Mouse (Mus musculus) hindbrain, embryonic 10.5 days (tissue): ENCODE data around the gene Tmc3. TPM values are rescaled to one million over a fixed set of nuclear protein-coding genes. Genes with fewer than 3 reads are reported as not detected.

ENCODE experiments used
- DNase-seq: peaks from one replicate; pipeline ENCODE4 v3.0.0-alpha.2; 2017; ENCODE audit warnings: low spot score
- H3K27ac ChIP-seq: fragments of 300-500 bp; sonication (generic); 2 replicates; pipeline ENCODE4 v1.5.1; 2016; ENCODE audit warnings: mild to moderate bottlenecking, moderate library complexity
- H3K27me3 ChIP-seq: fragments of 300-500 bp; sonication (generic); 2 replicates; pipeline ENCODE4 v1.6.1; 2016; ENCODE audit warnings: mild to moderate bottlenecking; ENCODE audit not compliant: poor library complexity, insufficient read depth, severe bottlenecking
- H3K36me3 ChIP-seq: fragments of 300-500 bp; sonication (generic); 2 replicates; pipeline ENCODE4 v1.6.1; 2016; ENCODE audit warnings: mild to moderate bottlenecking, moderate library complexity
- H3K4me1 ChIP-seq: fragments of 300-500 bp; sonication (generic); replicated peaks from 2 replicates; pipeline ENCODE4 v1.6.1; 2016; ENCODE audit warnings: mild to moderate bottlenecking
- H3K4me3 ChIP-seq: fragments of 300-500 bp; sonication (generic); 2 replicates; pipeline ENCODE4 v1.5.1; 2016; ENCODE audit warnings: mild to moderate bottlenecking, moderate library complexity
- H3K9me3 ChIP-seq: fragments of 300-500 bp; sonication (generic); 2 replicates; pipeline ENCODE4 v1.6.1; 2016; ENCODE audit warnings: mild to moderate bottlenecking, moderate library complexity
- WGBS: fragments of 180-500 bp; shearing (Covaris S2); methylation state at CpG from one replicate; pipeline ENCODE4 v1.1.7; 2016; 5-methylcytosine and 5-hydroxymethylcytosine counted together
- polyA plus RNA-seq: library from polyadenylated mRNA; unstranded; fragments of >200 nt; fragmentation: Nextera tagmentation; extraction: Ambion mirVana; gene quantifications from 2 replicates; pipeline ENCODE4 v1.2.1, GENCODE M21; 2016

Tmc3 gene
- polyA plus RNA-seq, 1 experiment from 2014 or later: 0.80 TPM

DNA sequence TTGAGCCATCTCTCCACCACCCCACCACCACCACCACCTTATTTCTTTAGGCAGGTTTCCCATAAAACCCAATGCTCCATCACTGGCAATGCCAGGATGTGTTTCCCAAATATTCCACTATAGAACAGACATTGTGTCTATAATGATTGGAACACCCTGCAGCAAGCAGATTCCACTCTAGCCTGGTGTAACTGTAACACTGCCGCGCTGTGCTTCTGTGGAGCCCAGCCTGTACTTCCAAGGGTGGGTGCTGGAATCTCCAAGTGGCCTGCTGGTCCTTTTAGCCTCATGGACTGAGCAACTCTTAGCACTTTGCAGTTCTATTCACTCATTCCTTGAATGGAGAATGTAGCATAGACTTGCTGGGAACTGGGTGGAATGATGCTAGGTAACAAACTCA is 22.1 kb downstream of the Tmc3 start:
- H3K9me3 ChIP-seq: no peaks in the 10 kb centered on the region
- H3K4me1 ChIP-seq: no peaks in the 10 kb centered on the region
- no peaks in the 10 kb centered on the region for H3K36me3 ChIP-seq
- no peak overlapping the region for H3K4me3 ChIP-seq
- 98% methylated on average over 2 of the region's 2 CpGs for WGBS
- H3K27me3 ChIP-seq: no peaks in the 10 kb centered on the region
- DNase-seq: no peak
- H3K27ac ChIP-seq: no peak overlapping the region

DNA sequence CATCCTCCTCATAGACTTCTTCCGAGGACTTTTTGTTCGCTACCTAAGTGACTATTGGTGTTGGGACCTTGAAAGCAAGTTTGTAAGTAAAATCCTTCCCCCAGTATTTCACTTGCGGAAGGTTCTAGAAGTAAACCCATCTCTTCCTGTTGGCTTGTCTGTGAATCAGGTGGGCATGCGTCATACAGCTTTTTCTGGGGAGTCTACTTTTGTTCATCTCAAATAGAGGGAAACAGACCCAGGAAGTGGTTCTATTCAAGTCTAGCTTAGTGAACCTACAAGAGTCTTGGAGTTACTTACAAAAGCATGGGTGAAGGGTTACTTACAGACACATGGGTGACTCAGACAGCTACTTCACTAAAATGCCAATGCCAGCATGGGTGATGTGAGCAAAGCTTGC is 25.2 kb downstream of the Tmc3 start:
- WGBS: 95% methylated on average over 4 of the region's 4 CpGs
- Histone ChIP-seq H3K9me3 (no peaks in the 10 kb centered on the region), H3K27me3 (no peaks in the 10 kb centered on the region), H3K27ac (no peak overlapping the region), H3K4me3 (no peak overlapping the region), H3K36me3 (no peaks in the 10 kb centered on the region), H3K4me1 (no peaks in the 10 kb centered on the region)
- no peak for DNase-seq

DNA sequence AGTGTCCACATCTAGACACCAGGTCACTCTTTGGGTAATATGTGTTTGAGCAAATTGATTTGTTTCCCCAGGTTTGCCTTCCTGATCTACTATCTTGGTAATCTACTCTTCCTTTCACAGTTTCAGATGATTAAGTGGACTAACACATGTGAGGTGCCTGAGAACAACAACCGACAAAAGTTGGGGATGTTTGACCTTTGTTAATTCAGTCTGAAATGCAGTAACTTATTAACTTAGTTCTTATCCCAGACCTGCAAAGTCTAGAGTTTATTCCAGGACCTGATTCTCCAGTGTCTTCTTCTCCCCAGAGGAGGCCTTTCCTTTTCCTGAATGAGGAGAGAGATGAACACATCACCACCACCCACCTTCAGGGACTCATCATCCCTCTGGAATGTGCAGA is 27.2 kb downstream of the Tmc3 start:
- no peak for DNase-seq
- Histone ChIP-seq H3K27me3 (no peaks in the 10 kb centered on the region), H3K9me3 (no peaks in the 10 kb centered on the region), H3K4me1 (no peaks in the 10 kb centered on the region), H3K4me3 (no peak overlapping the region), H3K36me3 (no peaks in the 10 kb centered on the region), H3K27ac (no peak overlapping the region)
- WGBS: 97% methylated on average over 1 of the region's 1 CpGs

DNA sequence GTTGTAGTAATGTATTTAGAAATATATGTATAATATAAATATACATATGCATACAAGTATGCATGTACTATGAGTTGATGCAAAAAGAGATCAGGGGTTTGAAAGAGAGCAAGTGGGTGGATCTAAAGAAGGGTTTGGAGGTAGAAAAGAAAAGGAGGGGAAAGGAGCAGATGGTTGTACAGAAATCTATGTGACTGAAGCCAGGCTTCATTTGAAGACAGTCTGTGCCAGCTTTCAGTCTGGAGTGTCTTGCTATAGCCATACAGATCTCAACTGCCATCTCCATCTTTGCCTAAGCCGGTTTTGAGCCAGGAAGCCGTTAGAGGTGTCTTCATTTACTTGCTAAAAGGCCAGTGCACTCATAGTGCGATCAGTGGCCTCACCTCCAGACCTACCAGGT is 30.5 kb downstream of the Tmc3 start:
- H3K36me3 ChIP-seq: no peaks in the 10 kb centered on the region
- H3K4me1 ChIP-seq: no peaks in the 10 kb centered on the region
- no peak overlapping the region for H3K4me3 ChIP-seq
- no peaks in the 10 kb centered on the region for H3K27me3 ChIP-seq
- no peaks in the 10 kb centered on the region for H3K9me3 ChIP-seq
- no peak for DNase-seq
- WGBS: 92% methylated on average over 3 of the region's 3 CpGs
- no peak overlapping the region for H3K27ac ChIP-seq

DNA sequence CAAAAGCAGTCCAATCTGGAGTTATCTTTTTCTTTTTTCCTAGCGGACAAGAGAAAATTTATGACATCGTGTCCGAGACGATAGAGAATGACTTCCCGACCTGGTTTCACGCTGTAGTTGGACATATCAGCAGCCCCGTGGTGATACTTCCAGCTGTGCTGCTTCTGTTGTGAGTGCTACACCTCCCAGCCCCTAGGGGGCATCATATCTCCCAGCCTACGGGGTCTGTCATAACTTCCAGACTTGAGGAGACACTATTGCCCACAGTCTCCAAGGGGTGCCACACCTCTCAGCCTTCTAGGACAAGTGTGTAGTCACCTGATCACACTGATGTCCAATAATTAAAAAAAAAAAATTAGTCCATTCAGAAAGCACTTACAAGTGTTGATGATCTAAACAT is 31.1 kb downstream of the Tmc3 start:
- 93% methylated on average over 8 of the region's 8 CpGs for WGBS
- Histone ChIP-seq H3K27me3 (no peaks in the 10 kb centered on the region), H3K9me3 (no peaks in the 10 kb centered on the region), H3K36me3 (no peaks in the 10 kb centered on the region), H3K27ac (no peak overlapping the region), H3K4me1 (no peaks in the 10 kb centered on the region), H3K4me3 (no peak overlapping the region)
- DNase-seq: no peak

DNA sequence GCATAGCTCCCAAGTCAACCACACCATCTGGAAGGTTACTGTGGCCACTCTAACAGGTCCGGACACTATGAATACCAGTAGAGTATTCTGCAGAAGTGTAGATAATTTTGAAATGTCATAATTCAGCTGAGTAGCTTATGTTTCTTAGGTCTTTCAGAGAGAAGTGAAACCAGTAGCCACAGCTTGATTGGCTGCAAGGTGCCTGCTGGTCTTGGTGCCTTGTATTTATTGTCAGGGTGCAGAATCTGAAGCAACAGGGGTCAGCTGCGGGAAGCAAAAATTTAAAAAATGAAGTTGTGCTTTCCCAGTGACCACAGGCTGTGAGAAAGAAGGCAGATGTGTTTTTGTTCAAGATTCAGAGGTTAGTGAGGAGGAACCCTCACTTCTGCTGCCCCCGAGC is 31.5 kb downstream of the Tmc3 start:
- Histone ChIP-seq H3K4me3 (no peak overlapping the region), H3K36me3 (no peaks in the 10 kb centered on the region), H3K9me3 (no peaks in the 10 kb centered on the region), H3K27ac (no peak overlapping the region), H3K4me1 (no peaks in the 10 kb centered on the region), H3K27me3 (no peaks in the 10 kb centered on the region)
- WGBS: 93% methylated on average over 3 of the region's 3 CpGs
- no peak for DNase-seq

DNA sequence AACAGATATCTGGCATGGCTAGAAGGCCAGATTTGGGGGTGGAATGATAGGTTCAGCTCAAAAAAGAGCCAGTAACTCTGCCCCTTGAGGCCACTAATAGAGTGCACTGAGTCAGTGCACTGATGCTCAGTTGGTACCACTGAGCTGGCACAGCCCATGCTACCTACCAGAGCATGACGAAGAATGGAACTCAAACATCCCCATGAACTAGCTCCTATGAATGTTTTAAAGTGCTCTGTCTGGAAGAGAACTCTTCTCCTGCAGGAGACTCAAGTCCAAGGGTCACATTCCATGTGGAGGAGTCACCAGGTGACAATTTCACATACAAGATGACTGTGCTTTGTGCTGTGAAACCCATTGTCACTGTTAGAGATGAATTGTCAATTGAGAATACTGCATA is 34.0 kb downstream of the Tmc3 start:
- no peak overlapping the region for H3K27ac ChIP-seq
- no peak for DNase-seq
- H3K4me1 ChIP-seq: no peaks in the 10 kb centered on the region
- no peaks in the 10 kb centered on the region for H3K9me3 ChIP-seq
- no peak overlapping the region for H3K4me3 ChIP-seq
- no peaks in the 10 kb centered on the region for H3K27me3 ChIP-seq
- H3K36me3 ChIP-seq: no peaks in the 10 kb centered on the region
- 89% methylated on average over 1 of the region's 1 CpGs for WGBS

DNA sequence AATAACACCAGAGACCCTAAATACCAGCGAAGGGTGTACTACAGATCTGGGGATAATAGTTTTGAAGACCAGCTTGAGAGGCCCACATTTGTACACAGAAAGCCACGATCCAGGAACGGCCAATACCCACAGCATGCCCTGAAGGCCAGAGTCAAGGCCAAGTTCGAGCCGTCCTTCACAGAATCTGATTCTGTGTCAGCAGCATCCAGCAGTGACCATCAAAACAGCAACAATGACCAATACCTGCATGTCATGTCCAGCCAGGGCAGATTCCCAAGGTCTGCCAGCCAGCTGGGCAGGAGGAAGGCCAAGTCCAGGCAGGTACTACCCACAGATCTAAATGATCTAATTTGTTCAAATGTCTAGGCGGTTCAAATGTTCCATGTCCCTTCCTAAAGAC is 37.9 kb downstream of the Tmc3 start:
- Histone ChIP-seq H3K36me3 (no peaks in the 10 kb centered on the region), H3K27ac (no peak overlapping the region), H3K27me3 (no peaks in the 10 kb centered on the region), H3K9me3 (no peaks in the 10 kb centered on the region), H3K4me3 (no peak overlapping the region), H3K4me1 (no peaks in the 10 kb centered on the region)
- WGBS: 91% methylated on average over 6 of the region's 6 CpGs
- no peak for DNase-seq

DNA sequence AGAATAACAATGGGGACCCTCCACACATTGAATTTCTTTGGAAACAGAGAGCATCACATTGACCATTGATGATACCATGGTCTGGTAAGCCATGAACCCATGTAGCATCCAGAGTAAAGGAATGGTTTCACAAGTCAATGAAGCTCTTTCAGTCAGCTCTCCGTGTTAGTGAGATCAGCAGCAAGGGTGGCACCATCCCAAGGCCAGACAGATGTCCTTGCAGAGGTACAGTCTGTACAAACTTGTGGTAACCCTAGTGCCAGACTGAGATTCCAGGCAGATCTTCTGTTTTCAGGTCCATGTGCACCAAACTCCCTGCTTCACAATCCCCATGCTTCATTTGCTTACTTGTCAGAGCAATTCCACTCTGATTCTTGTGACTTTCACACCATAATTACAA is 39.3 kb downstream of the Tmc3 start:
- WGBS: 83% methylated on average over 1 of the region's 1 CpGs
- no peaks in the 10 kb centered on the region for H3K9me3 ChIP-seq
- no peaks in the 10 kb centered on the region for H3K36me3 ChIP-seq
- H3K4me1 ChIP-seq: no peaks in the 10 kb centered on the region
- no peaks in the 10 kb centered on the region for H3K27me3 ChIP-seq
- no peak overlapping the region for H3K4me3 ChIP-seq
- no peak overlapping the region for H3K27ac ChIP-seq
- DNase-seq: no peak

DNA sequence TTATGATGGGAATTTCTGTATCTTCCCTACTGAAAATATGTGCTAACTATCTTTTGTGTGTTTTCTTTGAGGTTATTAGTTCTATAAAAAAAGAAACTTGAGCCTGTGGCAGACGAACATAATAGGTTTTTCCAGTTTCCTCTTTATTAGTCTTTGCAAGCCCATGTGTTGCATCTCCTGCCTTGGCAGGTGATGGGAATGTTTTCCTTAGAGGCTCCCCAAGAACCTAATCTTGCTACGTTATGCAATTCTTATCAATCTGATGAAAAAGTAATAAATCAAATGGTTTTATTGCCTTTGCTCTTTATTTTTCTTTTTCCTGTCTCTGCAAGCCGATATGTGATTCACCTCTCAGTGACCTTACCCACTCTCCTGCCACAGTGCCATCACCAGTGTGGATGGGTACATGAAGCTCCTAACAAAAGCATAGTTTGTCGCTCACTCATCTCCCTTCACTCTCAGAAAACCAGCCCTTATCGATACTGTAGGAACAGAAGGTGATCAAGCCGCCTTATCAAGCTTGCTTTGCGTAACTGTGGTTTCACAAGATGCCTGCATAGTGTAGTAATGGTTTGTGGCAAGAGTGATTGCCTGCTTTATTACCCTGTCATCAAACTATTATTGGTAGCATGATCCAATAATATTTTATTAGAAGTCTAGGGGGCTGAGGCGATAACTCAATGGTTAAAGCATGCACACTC is 42.0 kb downstream of the Tmc3 start:
- Histone ChIP-seq H3K27ac (no peak overlapping the region), H3K36me3 (no peaks in the 10 kb centered on the region), H3K4me3 (no peak overlapping the region), H3K27me3 (no peaks in the 10 kb centered on the region), H3K9me3 (no peaks in the 10 kb centered on the region), H3K4me1 (peaks cover 10% of the 10 kb centered on the region)
- DNase-seq: no peak
- WGBS: 93% methylated on average over 8 of the region's 8 CpGs

DNA sequence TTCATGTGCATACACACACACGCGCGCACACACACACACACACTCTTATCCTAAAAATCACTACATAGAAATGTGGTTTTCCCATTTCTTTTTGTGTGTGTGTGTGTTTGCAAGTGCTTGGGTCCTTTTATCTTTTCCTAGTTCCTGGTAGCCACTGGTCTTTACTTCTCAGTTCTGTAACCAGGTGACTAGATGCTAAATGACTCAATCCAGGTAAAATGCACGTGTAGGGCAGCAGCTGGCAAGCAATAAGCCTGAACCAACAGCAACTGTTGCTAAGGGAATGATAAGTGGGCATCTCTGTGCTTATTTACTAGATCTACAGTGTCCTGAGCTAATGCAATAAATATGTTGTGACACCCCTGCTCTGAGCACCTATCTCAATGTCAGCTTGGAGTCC is 42.6 kb downstream of the Tmc3 start:
- DNase-seq: no peak
- H3K9me3 ChIP-seq: no peaks in the 10 kb centered on the region
- peaks cover 11% of the 10 kb centered on the region for H3K4me1 ChIP-seq
- 88% methylated on average over 4 of the region's 4 CpGs for WGBS
- H3K4me3 ChIP-seq: no peak overlapping the region
- no peaks in the 10 kb centered on the region for H3K36me3 ChIP-seq
- no peaks in the 10 kb centered on the region for H3K27me3 ChIP-seq
- no peak overlapping the region for H3K27ac ChIP-seq

DNA sequence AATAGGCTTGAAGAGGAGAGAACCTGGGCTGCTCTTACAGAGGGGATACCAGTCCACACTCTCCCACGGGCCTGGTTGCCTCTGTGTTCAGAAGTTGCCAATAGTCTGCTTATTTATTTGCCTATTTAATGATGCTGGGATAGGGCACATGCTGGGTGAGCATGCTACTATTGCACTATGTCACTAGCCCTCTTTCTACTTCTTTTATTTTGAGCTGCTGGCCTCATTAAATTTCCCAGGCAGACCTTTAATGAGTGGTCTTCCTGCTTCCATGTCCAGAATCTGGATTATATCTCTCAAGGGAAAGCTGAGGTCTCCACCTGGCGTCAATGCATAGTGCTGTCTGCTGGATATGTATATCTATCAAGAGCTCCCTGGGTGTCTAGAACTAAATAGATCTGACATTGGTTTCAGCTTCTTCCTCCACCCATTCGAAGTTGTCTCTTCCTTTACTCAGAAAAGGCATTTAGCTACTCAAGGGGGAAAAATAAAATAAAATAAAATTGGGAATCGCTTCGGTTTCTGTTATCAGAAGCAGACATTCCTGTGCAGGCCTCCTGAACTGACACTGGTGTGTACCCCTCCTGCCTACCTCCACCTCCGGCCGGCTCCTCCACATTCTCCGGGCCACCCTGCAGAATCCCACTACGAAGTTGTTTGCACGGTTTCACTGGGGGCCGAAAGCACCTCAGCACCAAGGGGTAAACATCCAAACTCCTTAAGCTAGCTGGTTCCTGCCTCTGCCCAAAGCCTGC is 46.5 kb downstream of the Tmc3 start:
- Histone ChIP-seq H3K36me3 (peaks cover 1% of the 10 kb centered on the region; the same call in 1 of the 2 replicates), H3K4me1 (peaks cover 23% of the 10 kb centered on the region), H3K27ac (peak overlapping the region; percentile 88), H3K9me3 (no peaks in the 10 kb centered on the region), H3K27me3 (no peaks in the 10 kb centered on the region), H3K4me3 (peak overlapping the region; percentile 71)
- 21% methylated on average over 11 of the region's 11 CpGs for WGBS
- DNase-seq: no peak

DNA sequence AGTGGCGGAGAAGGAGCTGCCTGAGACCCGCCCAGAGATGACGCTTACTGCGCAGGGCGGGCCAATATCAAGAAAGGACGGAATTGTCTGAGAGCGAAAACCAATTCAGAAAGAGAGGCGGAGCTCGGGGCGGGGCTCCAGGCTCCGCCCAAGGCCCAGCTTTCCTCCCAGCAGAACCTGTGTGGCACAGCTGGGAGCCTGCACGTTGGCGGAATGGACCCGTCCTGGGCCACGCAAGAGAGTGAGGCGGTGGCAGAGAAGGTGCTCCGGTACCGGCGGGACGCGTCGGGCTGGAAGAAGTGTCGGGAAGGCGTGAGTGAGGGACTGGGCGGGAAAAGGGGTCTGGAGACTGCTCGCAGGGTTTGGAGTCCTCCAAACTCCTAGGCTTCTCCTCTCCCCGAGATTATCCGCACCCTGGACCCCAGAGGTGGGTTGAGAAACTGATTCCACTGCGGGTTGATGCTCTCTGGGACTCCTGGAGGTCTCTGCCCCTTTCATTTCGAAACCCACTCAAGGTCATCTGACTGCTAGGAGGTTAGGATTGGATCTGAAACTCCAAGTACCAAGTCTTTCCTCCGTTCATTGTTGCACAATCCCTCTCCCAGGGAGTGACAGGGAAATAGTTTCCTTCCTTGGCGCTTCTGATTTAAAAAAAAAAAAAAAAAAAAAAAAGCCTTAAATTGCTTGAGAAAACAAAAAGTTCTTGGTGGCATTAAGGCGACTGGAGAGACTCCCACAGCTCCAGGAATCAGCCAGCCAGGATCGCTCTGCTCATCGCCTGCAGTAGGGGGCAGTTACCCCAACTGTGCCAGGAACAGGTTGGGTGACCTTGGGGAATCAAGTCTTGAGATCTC is 47.3 kb downstream of the Tmc3 start, which contains the start of gene Stard5:
Gene Stard5, plus strand, starts transcription at position 132 of the 854 bp plus-strand sequence.
- peaks cover 10% of the 10 kb centered on the region for H3K36me3 ChIP-seq
- WGBS: under 1% methylated on average over 35 of the region's 35 CpGs
- peak within 1 kb of the TSS; percentile 71 for H3K4me3 ChIP-seq
- no peaks in the 10 kb centered on the region for H3K9me3 ChIP-seq
- peak; percentile 88 for DNase-seq
- peak within 1 kb of the TSS; percentile 88 for H3K27ac ChIP-seq
- no peaks in the 10 kb centered on the region for H3K27me3 ChIP-seq
- peaks cover 23% of the 10 kb centered on the region for H3K4me1 ChIP-seq
